Mouse (Mus musculus) thymus, adult 2 months (tissue): ENCODE data around the gene Naa38.

Experiments used
- CTCF ChIP-seq: fragments of 200-500 bp; IDR thresholded peaks from 2 replicates; pipeline ENCODE4 v1.5.1; 2012; ENCODE audit warnings: mild to moderate bottlenecking, control low read depth, low read length, moderate library complexity, borderline replicate concordance; ENCODE audit not compliant: control insufficient read depth, poor library complexity, insufficient read depth; ENCODE audit errors: extremely low read depth
- POLR2A ChIP-seq: fragments of 200-500 bp; IDR thresholded peaks from 2 replicates; pipeline ENCODE4 v1.6.1; 2012; ENCODE audit warnings: mild to moderate bottlenecking, low read length, control low read depth, moderate library complexity; ENCODE audit not compliant: control insufficient read depth, poor library complexity, insufficient read depth; ENCODE audit errors: extremely low read depth

DNA sequence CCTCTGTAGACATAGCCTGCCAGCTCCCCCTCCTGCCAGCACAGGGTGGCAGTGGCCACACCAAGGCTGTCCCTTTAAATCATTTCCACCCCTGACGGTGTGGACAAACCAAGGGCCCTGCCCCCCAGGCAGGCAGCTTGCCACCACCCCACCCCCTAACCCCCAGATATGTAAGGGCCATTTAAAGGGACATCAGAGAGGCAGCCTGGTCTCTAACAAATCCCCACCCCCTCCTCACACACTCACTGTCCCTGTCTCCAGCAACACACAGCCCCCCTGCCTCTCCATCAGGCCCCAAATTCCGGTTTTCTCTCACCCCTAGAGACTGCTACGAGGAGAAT, 20.0 kb downstream of the Naa38 start:
- TF ChIP-seq POLR2A (no peak), CTCF (no peak)
